Mouse (Mus musculus) thymus, postnatal 10 days (tissue): Measurements from ENCODE around the gene Magee2.
"Not testable (repeated sequence)": the region's sequence is repeated elsewhere in the genome, so short reads cannot be mapped to it uniquely, and the experiment has no call there.

Experiments used
- DNase-seq, 2 experiments: peaks; one replicate each; pipeline ENCODE4 v3.0.0; 2021; ENCODE audit warnings: low spot score in 2 of 2

Magee2 gene

DNA sequence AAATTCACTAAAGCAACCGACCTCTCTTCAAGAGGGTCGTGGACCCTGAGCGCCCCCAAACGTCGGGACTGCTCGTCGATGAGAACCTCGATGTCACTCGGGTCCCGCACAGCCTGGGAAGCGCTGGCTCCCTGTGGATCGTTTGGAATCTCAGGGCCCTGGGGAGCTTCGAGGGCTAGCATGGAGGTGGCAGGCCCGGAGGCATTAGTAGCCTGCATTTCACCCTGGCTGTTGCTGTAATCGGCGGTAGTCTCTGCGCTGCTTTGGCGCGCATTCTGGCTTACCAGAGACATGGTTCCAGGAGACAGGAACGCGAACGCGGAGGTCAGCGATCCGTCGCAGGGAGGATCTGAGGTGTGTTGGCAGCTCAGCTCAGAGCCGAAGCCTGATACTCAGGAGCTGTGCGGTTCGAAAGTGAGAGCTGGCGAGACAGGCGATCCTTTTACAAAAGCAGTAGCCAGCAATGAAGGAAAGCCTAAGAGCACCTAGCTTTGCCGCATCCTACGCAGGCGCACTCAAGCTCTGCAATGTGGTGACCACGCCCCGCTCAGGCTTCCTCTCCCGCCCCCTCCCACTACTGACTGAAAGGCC is at the start of gene Magee2:
TSS of gene Magee2 (minus strand) at position 517 of the 591 bp plus-strand sequence.
- DNase-seq = peak in 1 of 2 experiments; percentile 17

DNA sequence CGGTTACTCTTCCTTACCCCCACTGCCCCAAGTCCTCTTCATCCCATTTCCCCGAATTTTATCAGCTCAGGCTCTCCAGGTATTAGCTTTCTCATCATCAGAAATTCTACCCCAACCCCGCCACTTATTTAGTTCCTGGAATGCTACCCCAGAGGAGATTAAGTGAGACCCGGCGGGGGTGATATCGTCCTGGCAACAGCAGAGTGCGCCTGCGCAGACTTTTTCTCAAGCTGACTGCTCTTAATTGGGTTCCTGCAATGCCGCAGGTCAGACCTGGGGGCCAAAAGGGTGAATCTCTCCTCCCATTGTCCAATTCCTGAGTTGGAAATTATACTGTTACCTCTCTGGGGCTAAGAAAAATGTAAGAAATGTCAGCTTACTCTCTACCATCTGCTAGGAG is 3.5 kb downstream of the Magee2 start:
- DNase-seq = no peak

DNA sequence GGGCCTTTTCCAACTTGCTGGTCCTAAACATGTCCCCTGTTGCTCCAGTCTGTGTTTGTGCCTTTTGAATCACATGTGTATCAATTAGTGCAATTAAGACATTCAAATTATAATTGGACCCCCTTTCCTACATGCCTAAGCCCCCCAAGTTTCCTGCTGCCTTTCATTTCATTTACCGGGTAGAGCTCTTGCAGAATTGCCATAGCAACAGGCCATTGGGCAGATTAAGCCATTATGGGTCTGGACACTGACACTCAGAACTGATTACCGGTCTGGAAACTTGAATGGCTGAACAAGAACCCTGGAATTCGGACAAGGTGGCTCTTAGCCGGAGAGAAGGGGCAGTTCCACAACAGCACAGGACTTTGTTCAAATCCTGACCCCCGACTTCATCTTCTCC is 39.5 kb downstream of the Magee2 start:
- DNase-seq = not testable (repeated sequence)

DNA sequence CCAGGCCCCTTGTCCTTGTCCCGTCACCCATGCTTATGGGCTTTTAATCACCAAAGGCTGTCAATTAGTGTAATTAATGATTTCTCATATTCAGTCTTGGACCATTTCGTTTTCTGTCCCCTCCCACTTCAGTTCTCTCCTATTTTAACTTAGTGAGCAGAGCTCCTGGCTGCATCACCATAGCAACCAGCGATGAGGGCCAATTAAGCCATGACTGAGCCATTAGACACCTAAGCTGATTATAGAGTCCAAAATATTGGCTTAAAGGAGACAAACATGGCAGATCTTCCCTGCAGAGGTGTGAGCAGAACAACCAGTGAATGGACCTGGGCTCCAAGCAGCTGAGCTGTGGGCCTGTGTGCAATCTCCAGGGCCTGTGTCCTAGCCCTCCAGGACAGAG is 40.1 kb downstream of the Magee2 start:
- DNase-seq = not testable (repeated sequence)

DNA sequence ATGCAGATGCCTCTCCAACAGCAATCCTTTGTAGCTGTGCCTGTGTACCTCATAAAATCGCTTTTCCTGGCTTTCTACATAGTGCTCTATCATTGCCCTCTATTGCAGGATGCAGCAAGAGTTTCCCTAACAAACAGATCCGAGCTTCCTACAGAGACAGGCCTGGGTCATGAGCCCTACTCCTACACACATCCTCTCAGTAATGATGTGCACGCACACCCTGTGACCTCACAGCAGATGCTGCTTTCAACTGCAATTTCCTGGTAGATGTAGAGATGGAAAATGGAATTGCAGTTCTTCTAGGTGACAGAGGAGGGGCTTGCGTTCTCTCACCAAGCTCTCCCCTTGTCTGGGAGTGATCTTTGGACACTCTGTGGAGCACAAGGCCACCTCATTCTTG is 43.4 kb downstream of the Magee2 start:
- DNase-seq = not testable (repeated sequence)
